Mouse (Mus musculus): ENCODE measurements around the gene Olfr164. TPM values are rescaled to one million over a fixed set of nuclear protein-coding genes. Genes with fewer than 3 reads are reported as not detected.

The Olfr164 gene
- polyA plus RNA-seq, 1 experiment: not detected

DNA sequence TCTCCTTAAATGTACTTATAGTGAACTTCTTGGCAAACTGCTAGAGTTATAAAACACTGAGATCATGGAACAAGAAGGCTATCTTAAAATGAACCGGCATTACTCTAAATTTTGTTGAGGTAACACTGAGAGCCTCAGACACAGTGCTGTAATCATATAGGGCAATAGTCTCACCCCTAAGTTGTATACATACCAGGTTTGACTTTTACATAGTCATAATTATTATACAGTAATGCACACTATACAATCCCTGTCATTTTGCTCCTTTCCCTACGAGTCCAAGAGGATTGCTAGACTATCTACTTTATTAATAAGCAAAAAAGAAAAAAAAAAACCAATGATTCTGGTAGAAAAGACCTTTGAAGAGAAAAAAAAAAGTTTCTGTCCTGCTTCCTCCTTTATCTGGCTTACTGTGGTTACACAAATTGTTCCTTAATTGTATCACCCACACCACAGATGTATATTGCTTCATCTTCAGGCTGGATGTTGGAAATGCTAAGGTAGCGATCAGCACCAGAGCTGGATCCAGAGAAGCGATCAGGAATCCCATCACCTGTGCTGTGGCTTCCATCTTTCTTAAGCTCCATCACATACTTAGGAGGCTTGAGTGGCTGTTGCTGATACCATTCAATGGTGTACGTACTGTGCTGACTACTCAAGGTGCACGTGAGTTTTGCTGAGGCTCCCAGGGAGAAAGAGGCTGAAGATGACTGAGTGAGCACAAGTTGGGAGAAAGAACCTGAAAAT lies 72.9 kb downstream of the Olfr164 start:
- Histone ChIP-seq H3K9ac (ENCODE audit: low read depth, poor library complexity, severe bottlenecking) (no peak overlapping the region), H3K4me3 (ENCODE audit: low read depth, low read length) (no peak overlapping the region), H3K27me3 (ENCODE audit: control insufficient read depth, insufficient read depth, low read length, poor library complexity, severe bottlenecking) (no peaks in the 10 kb centered on the region), H3K36me3 (ENCODE audit: control insufficient read depth, insufficient read depth, low read length, poor library complexity, severe bottlenecking) (no peaks in the 10 kb centered on the region), H3K27ac (ENCODE audit: insufficient read depth, low read length) (no peak overlapping the region), H3K9me3 (replicated peaks; ENCODE audit: control insufficient read depth, insufficient read depth, low read length, poor library complexity, severe bottlenecking) (no peaks in the 10 kb centered on the region), H3K4me1 (ENCODE audit: control insufficient read depth, insufficient read depth, low read length) (no peaks in the 10 kb centered on the region)
- TF ChIP-seq POLR2A (IDR thresholded peaks at IDR 0.05; ENCODE audit: insufficient read depth, low read length): no peak
- no peak for TF ChIP-seq EP300 (IDR thresholded peaks at IDR 0.05; ENCODE audit: insufficient read depth, low read depth, low read length)

DNA sequence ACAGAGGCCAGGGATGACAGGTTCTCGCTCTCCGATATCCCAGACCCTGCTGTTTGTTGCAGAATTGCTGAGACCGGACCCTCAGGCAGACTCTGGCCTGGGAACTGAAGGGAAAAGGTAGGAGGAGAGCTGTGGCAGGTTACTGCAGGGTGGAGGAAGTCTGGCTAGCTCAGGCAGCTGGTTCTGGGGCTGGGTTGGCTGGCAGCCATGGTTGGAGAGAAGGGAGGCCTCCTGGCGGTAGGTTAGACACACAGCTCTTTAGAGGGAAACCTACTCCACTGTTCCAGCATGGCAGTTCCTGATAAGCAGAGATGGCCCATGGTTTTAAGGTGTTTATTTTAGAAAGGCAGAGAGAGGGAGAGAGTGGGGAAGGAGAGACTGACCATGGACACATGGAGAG lies 77.1 kb downstream of the Olfr164 start:
- H3K27ac ChIP-seq (ENCODE audit: insufficient read depth, low read length): no peak overlapping the region
- H3K27me3 ChIP-seq (ENCODE audit: control insufficient read depth, insufficient read depth, low read length, poor library complexity, severe bottlenecking): no peaks in the 10 kb centered on the region
- no peaks in the 10 kb centered on the region for H3K4me1 ChIP-seq (ENCODE audit: control insufficient read depth, insufficient read depth, low read length)
- no peaks in the 10 kb centered on the region for H3K36me3 ChIP-seq (ENCODE audit: control insufficient read depth, insufficient read depth, low read length, poor library complexity, severe bottlenecking)
- H3K9me3 ChIP-seq (replicated peaks; ENCODE audit: control insufficient read depth, insufficient read depth, low read length, poor library complexity, severe bottlenecking): no peaks in the 10 kb centered on the region
- no peak overlapping the region for H3K9ac ChIP-seq (ENCODE audit: low read depth, poor library complexity, severe bottlenecking)
- no peak for TF ChIP-seq POLR2A (IDR thresholded peaks at IDR 0.05; ENCODE audit: insufficient read depth, low read length)
- H3K4me3 ChIP-seq (ENCODE audit: low read depth, low read length): no peak overlapping the region

Other genes with a start within 250 kb of the Olfr164 start
- gene Olfr165, start 109.1 kb upstream of the Olfr164 start, polyA plus RNA-seq (2011; ENCODE audit: insufficient read depth, insufficient read length, low read depth, missing spikeins): not detected in 2 replicates
- gene Olfr166, start 169.6 kb upstream of the Olfr164 start, polyA plus RNA-seq (2011; ENCODE audit: insufficient read depth, insufficient read length, low read depth, missing spikeins): not detected in 2 replicates
- not detected in 2 replicates for gene Olfr167, start 208.2 kb upstream of the Olfr164 start, polyA plus RNA-seq (2011; ENCODE audit: insufficient read depth, insufficient read length, low read depth, missing spikeins)
- not detected in 2 replicates for gene Olfr168, start 221.5 kb upstream of the Olfr164 start, polyA plus RNA-seq (2011; ENCODE audit: insufficient read depth, insufficient read length, low read depth, missing spikeins)

Data from ES-Bruce4 (cell line).